Mouse (Mus musculus) thymus, adult 2 months (tissue): ENCODE results near the gene Lpin2. TPM values are rescaled to one million over a fixed set of nuclear protein-coding genes. Genes with fewer than 3 reads are reported as not detected.

ENCODE experiments used
- DNase-seq: peaks from one replicate; pipeline ENCODE4 v3.0.0; 2021
- H3K27ac ChIP-seq: fragments of 200-500 bp; 2 replicates; pipeline ENCODE4 v1.5.1; 2012; ENCODE audit warnings: low read length, control low read depth; ENCODE audit not compliant: control insufficient read depth, insufficient read depth
- H3K27me3 ChIP-seq: fragments of 200-500 bp; 2 replicates; pipeline ENCODE4 v1.6.1; 2012; ENCODE audit warnings: mild to moderate bottlenecking, low read length, moderate library complexity, mixed read lengths; ENCODE audit not compliant: control insufficient read depth, insufficient read depth
- H3K36me3 ChIP-seq: fragments of 200-500 bp; 2 replicates; pipeline ENCODE4 v1.6.1; 2012; ENCODE audit warnings: mild to moderate bottlenecking, low read length, moderate library complexity; ENCODE audit not compliant: control insufficient read depth, insufficient read depth
- H3K4me1 ChIP-seq: fragments of 200-500 bp; replicated peaks from 2 replicates; pipeline ENCODE4 v1.6.1; 2012; ENCODE audit warnings: low read length; ENCODE audit not compliant: control insufficient read depth, insufficient read depth
- H3K4me3 ChIP-seq: fragments of 200-500 bp; 2 replicates; pipeline ENCODE4 v1.5.1; 2012; ENCODE audit warnings: mild to moderate bottlenecking, low read length, control low read depth, moderate library complexity; ENCODE audit not compliant: control insufficient read depth, insufficient read depth
- CTCF ChIP-seq: fragments of 200-500 bp; IDR thresholded peaks from 2 replicates; pipeline ENCODE4 v1.5.1; 2012; ENCODE audit warnings: mild to moderate bottlenecking, control low read depth, low read length, moderate library complexity, borderline replicate concordance; ENCODE audit not compliant: control insufficient read depth, poor library complexity, insufficient read depth; ENCODE audit errors: extremely low read depth
- POLR2A ChIP-seq: fragments of 200-500 bp; IDR thresholded peaks from 2 replicates; pipeline ENCODE4 v1.6.1; 2012; ENCODE audit warnings: mild to moderate bottlenecking, low read length, control low read depth, moderate library complexity; ENCODE audit not compliant: control insufficient read depth, poor library complexity, insufficient read depth; ENCODE audit errors: extremely low read depth
- WGBS: fragments of 180-500 bp; shearing (Covaris S2); methylation state at CpG from one replicate; pipeline ENCODE4 v1.1.7; 2018; 5-methylcytosine and 5-hydroxymethylcytosine counted together
- polyA plus RNA-seq: library from polyadenylated mRNA; depleted of rRNA; stranded (reverse); fragments of >200 nt; gene quantifications from 2 replicates; pipeline ENCODE4 v1.2.3, GENCODE M21; 2012

Lpin2 gene
- polyA plus RNA-seq, 1 experiment, result 16.7 TPM

- TF ChIP-seq POLR2A (no peak), CTCF (no peak)
- 95% methylated on average over 12 of the region's 12 CpGs for WGBS
- no peak for DNase-seq
- H3K27me3 ChIP-seq, result no peaks in the 10 kb centered on the region
- H3K36me3 ChIP-seq, result peaks cover 20% of the 10 kb centered on the region
- H3K4me1 ChIP-seq, result peaks cover 4% of the 10 kb centered on the region; the same call in 1 of the 2 replicates
- no peak overlapping the region for H3K27ac ChIP-seq
- H3K4me3 ChIP-seq, result no peak overlapping the region
These were observed 51.8 kb downstream of the Lpin2 start for GRCm38 (mm10) chr17:71234041-71234594.

GRCm38 (mm10) chr17:71235229-71235958, 53.0 kb downstream of the Lpin2 start:
- H3K4me1 ChIP-seq, result peaks cover 4% of the 10 kb centered on the region; the same call in 1 of the 2 replicates
- H3K36me3 ChIP-seq, result peaks cover 23% of the 10 kb centered on the region
- no peak for DNase-seq
- no peaks in the 10 kb centered on the region for H3K27me3 ChIP-seq
- TF ChIP-seq CTCF, result no peak
- no peak for TF ChIP-seq POLR2A
- H3K4me3 ChIP-seq, result no peak overlapping the region
- H3K27ac ChIP-seq, result no peak overlapping the region
- WGBS, result 95% methylated on average over 12 of the region's 12 CpGs

GRCm38 (mm10) chr17:71238494-71238893, 56.1 kb downstream of the Lpin2 start:
- TF ChIP-seq CTCF (no peak), POLR2A (no peak)
- peaks cover 46% of the 10 kb centered on the region for H3K36me3 ChIP-seq
- no peaks in the 10 kb centered on the region for H3K27me3 ChIP-seq
- 94% methylated on average over 7 of the region's 7 CpGs for WGBS
- no peak overlapping the region for H3K4me3 ChIP-seq
- DNase-seq, result no peak
- H3K27ac ChIP-seq, result no peak overlapping the region
- peaks cover 4% of the 10 kb centered on the region; the same call in 1 of the 2 replicates for H3K4me1 ChIP-seq

- Histone ChIP-seq H3K4me1 (0 out of 2 replicates have a peak, but pooled peaks cover under 1% of the 10 kb centered on the region), H3K27me3 (no peaks in the 10 kb centered on the region), H3K27ac (no peak overlapping the region), H3K4me3 (no peak overlapping the region), H3K36me3 (peaks cover 57% of the 10 kb centered on the region)
- no peak for TF ChIP-seq CTCF
- TF ChIP-seq POLR2A, result no peak
- DNase-seq, result no peak
- WGBS, result 96% methylated on average over 9 of the region's 9 CpGs
These were observed 58.5 kb downstream of the Lpin2 start for GRCm38 (mm10) chr17:71240811-71241210.

GRCm38 (mm10) chr17:71242666-71243065, 60.3 kb downstream of the Lpin2 start:
- Histone ChIP-seq H3K36me3 (peaks cover 69% of the 10 kb centered on the region), H3K4me3 (no peak overlapping the region), H3K27ac (no peak overlapping the region), H3K4me1 (no peaks in the 10 kb centered on the region), H3K27me3 (no peaks in the 10 kb centered on the region)
- WGBS, result 97% methylated on average over 7 of the region's 7 CpGs
- TF ChIP-seq CTCF (no peak), POLR2A (no peak)
- no peak for DNase-seq

- no peak for DNase-seq
- Histone ChIP-seq H3K4me3 (no peak overlapping the region), H3K27me3 (no peaks in the 10 kb centered on the region), H3K27ac (no peak overlapping the region), H3K4me1 (no peaks in the 10 kb centered on the region), H3K36me3 (peaks cover 68% of the 10 kb centered on the region)
- WGBS, result 98% methylated on average over 15 of the region's 15 CpGs
- TF ChIP-seq CTCF (no peak), POLR2A (no peak)
These were observed 62.8 kb downstream of the Lpin2 start for GRCm38 (mm10) chr17:71245133-71245532.
